Mouse (Mus musculus) macrophage (primary cell): ENCODE measurements around the gene Apom. TPM values are rescaled to one million over a fixed set of nuclear protein-coding genes. Genes with fewer than 3 reads are reported as not detected.

Experiments
- H3K27ac ChIP-seq: fragments of 350-480 bp; formaldehyde crosslinking; 2 replicates; pipeline ENCODE4 v1.9.0; 2021
- H3K36me3 ChIP-seq: fragments of 350-480 bp; formaldehyde crosslinking; 2 replicates; pipeline ENCODE4 v1.9.0; 2021; ENCODE audit errors: inconsistent target
- H3K4me3 ChIP-seq: fragments of 350-480 bp; formaldehyde crosslinking; 2 replicates; pipeline ENCODE4 v1.9.0; 2021; ENCODE audit errors: inconsistent target
- H3K79me2 ChIP-seq: fragments of 350-480 bp; formaldehyde crosslinking; 2 replicates; pipeline ENCODE4 v1.9.0; 2021; ENCODE audit errors: inconsistent target
- WGBS: methylation state at CpG from one replicate; pipeline ENCODE4 v1.1.7; 2026; ENCODE audit warnings: inconsistent platforms; ENCODE audit not compliant: missing documents; 5-methylcytosine and 5-hydroxymethylcytosine counted together
- polyA plus RNA-seq: library from polyadenylated mRNA; stranded (reverse); fragments of 250-400 nt; gene quantifications from 3 replicates; pipeline ENCODE4 v1.2.4, GENCODE M21; 2018; ENCODE audit warnings: inconsistent platforms

Apom gene
- polyA plus RNA-seq, 1 experiment from 2014 or later: not detected

GRCm38 (mm10) chr17:35153077-35153476 is 21.2 kb upstream of the Apom start:
- peaks cover 88% of the 10 kb centered on the region for H3K36me3 ChIP-seq
- no peak overlapping the region for H3K27ac ChIP-seq
- WGBS: 93% methylated on average over 9 of the region's 9 CpGs
- H3K4me3 ChIP-seq: no peak overlapping the region
- H3K79me2 ChIP-seq: peaks cover 44% of the 10 kb centered on the region

- H3K4me3 ChIP-seq: no peak overlapping the region
- H3K27ac ChIP-seq: no peak overlapping the region
- H3K36me3 ChIP-seq: peaks cover 83% of the 10 kb centered on the region
- peaks cover 34% of the 10 kb centered on the region for H3K79me2 ChIP-seq
- WGBS: 98% methylated on average over 4 of the region's 4 CpGs
Measured at GRCm38 (mm10) chr17:35152121-35152520, 20.3 kb upstream of the Apom start.

- Histone ChIP-seq H3K4me3 (no peak overlapping the region), H3K36me3 (peaks cover 81% of the 10 kb centered on the region), H3K27ac (no peak overlapping the region), H3K79me2 (no peaks in the 10 kb centered on the region; the same call in 1 of the 2 replicates)
- 76% methylated on average over 5 of the region's 5 CpGs for WGBS
Measured at GRCm38 (mm10) chr17:35147922-35148639, 16.2 kb upstream of the Apom start.

DNA sequence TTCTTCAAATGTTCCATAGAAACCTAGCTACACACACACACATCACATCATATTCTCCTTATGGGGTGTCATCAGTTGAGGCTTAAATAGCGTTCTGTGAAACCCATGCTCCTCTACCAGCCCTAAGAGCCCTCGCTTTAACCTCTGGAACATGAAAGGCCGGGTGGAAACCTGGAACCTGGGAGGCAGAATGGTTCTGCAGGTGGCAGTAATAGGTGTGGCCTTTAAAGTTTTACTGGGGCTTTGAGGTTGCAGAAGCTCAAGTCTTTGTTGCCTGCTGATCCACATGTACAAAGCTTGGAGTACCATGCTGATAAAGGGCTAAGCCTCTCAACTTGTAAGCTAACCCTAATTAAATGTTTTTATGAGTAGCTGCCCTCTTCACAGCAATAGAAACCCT is 15.5 kb upstream of the Apom start:
- 89% methylated on average over 2 of the region's 3 CpGs for WGBS
- Histone ChIP-seq H3K36me3 (peaks cover 81% of the 10 kb centered on the region), H3K27ac (no peak overlapping the region), H3K79me2 (no peaks in the 10 kb centered on the region; the same call in 1 of the 2 replicates), H3K4me3 (no peak overlapping the region)

GRCm38 (mm10) chr17:35146139-35146538 is 14.3 kb upstream of the Apom start:
- Histone ChIP-seq H3K36me3 (peaks cover 88% of the 10 kb centered on the region), H3K79me2 (peaks cover 5% of the 10 kb centered on the region; the same call in 1 of the 2 replicates), H3K4me3 (no peak overlapping the region), H3K27ac (no peak overlapping the region)
- 95% methylated on average over 5 of the region's 5 CpGs for WGBS

DNA sequence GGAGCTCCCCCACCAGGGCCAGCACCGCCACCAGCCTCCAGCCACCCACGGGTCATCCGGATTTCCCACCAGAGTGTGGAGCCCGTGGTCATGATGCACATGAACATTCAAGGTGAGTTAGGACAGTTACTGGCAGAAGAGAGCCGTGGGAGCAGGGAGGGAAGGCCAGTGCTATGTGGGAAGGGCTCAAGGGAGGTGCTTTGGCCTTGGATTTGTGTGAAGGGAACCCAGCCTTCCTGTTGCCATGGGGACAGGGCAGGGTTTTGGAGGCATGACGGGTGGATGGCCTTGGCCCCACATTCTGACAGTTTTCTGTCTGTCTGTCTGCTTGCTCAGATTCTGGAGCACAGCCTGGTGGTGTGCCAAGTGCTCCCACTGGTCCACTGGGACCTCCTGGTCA is 10.1 kb upstream of the Apom start:
- 94% methylated on average over 6 of the region's 6 CpGs for WGBS
- Histone ChIP-seq H3K79me2 (peaks cover 46% of the 10 kb centered on the region), H3K4me3 (no peak overlapping the region), H3K36me3 (peaks cover 86% of the 10 kb centered on the region), H3K27ac (no peak overlapping the region)

DNA sequence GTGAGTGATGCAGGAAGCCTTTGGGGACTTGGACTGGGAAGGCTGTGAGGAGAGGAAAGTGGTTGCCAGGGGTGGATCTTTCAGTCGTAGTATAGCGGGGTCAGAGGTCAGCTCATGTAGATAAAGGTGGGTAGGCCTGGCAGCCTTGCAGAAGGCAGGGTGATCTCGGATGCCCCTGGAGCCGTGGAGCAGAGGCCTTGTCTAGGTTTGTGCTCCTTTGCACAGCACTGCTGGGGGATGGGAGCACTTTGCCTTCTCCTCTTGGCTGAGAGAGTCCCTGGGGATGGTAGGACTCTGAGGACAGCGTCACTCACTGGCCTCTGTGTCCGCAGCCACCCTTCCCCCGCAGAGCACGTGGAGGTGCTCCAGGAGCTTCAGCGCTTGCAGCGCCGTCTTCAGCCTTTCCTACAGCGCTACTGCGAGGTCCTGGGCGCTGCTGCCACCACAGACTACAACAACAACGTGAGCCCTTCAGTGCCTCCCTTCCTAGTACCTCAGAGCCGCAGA is 8.7 kb upstream of the Apom start:
- Histone ChIP-seq H3K4me3 (no peak overlapping the region), H3K79me2 (peaks cover 60% of the 10 kb centered on the region), H3K36me3 (peaks cover 72% of the 10 kb centered on the region), H3K27ac (no peak overlapping the region)
- WGBS: 96% methylated on average over 15 of the region's 16 CpGs

- peaks cover 62% of the 10 kb centered on the region for H3K79me2 ChIP-seq
- H3K36me3 ChIP-seq: peaks cover 60% of the 10 kb centered on the region
- H3K27ac ChIP-seq: no peak overlapping the region
- H3K4me3 ChIP-seq: no peak overlapping the region
- WGBS: 91% methylated on average over 3 of the region's 3 CpGs
Measured at GRCm38 (mm10) chr17:35139269-35139668, 7.4 kb upstream of the Apom start.

DNA sequence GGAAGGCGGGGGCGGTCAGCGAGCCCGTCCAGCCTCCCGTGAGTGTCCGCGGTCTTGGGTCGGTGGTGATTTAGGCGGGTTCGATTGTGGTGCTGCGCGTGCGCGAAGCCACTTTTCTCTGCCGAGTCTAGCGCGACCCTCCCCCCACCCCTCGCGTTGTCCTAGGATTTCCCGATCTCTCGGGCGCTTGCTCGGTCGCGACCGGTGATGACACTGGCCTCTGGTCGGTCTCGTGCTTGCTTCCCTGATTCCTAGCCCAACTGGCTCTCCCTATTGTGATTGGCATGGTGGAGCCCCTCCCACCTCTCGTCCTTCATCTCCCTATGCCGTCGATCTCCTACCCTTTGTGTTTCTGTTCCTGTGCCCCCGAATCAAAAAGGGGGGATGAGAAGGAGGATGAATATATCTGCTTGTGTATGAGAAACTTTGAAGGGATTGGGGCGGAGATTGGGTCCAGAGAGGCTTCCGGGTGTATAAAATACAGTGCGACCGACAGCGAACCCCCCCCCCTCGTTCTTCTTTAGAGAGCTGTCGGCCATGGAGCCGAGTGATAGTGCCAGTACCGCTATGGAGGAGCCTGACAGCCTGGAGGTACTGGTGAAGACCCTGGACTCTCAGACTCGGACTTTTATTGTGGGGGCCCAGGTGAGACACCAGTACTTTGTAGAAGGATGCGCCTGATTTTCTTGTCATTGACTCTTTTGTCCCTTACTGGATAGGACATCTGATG is 3.9 kb upstream of the Apom start:
- H3K27ac ChIP-seq: peak overlapping the region; percentile 88
- peaks cover 26% of the 10 kb centered on the region for H3K36me3 ChIP-seq
- under 1% methylated on average over 38 of the region's 43 CpGs for WGBS
- peaks cover 53% of the 10 kb centered on the region for H3K79me2 ChIP-seq
- peak overlapping the region; percentile 88 for H3K4me3 ChIP-seq

DNA sequence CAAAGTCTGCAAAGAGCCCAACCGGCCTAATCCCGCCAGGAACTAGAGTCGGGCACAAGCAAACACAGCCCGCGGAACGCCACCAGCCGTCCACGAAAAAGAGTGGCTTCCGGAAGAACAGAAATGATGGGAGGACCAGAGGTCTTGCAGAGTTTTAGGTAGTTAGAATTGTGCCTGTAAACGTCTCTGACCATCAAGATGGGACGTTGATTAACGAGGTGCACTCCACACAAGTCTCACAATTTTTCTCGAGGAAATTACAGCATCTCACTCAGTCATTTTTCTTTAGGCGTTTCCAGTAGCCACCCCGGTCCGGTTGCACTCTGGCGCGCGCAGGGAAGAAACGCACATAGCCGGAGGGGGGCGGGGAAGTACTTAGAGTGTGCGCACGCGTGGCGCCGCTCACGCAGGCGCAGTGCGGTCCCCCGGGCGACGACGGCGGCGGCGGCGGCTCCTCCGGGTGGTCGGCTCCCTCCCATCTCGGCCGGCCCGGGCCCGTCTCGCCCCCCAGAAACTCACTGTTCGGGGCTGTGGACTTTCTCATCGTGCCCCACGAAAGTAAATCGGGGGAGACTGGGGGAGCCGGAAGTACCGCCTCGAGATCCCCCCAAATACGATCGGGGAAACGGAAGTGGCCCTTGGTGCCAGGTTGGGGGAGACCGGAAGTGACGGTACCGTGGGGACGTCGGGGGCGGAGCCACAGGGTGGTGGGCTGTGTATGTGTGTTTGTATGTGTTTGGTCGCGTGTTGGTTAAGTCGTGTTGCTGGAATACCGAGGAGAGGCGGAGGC is 3.1 kb upstream of the Apom start, which contains the start of gene Bag6:
Bag6 (plus strand) TSS at position 378 of the 790 bp plus-strand sequence.
- peaks cover 48% of the 10 kb centered on the region for H3K79me2 ChIP-seq
- WGBS: under 1% methylated on average over 63 of the region's 66 CpGs
- peaks cover 22% of the 10 kb centered on the region for H3K36me3 ChIP-seq
- H3K27ac ChIP-seq: peak within 1 kb of the TSS; percentile 88
- peak within 1 kb of the TSS; percentile 88 for H3K4me3 ChIP-seq

- 82% methylated on average over 6 of the region's 7 CpGs for WGBS
- Histone ChIP-seq H3K4me3 (no peak overlapping the region), H3K36me3 (peaks cover 13% of the 10 kb centered on the region; the same call in 1 of the 2 replicates), H3K27ac (no peak overlapping the region), H3K79me2 (peaks cover 48% of the 10 kb centered on the region)
Measured at GRCm38 (mm10) chr17:35133517-35133916, 1.7 kb upstream of the Apom start.

DNA sequence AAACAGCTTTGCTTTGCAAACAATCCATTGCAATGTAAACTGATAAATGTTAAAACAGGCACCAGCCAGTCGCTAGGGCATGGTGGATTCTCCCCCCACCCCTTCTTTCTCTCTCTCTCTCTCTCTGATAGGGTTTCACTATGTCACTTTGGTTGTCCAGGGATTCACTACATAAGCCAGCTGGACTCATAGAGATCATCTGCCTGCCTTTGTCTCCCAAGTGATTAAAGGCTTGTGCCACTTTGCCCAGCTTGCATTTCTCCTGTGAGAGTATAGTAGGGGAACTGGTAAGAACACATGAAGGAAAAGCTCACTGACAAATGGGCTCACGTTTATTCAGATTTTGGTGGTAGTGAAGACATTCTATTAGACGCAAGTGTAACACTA is 317 bp upstream of the Apom start:
- WGBS: 93% methylated on average over 3 of the region's 3 CpGs
- H3K79me2 ChIP-seq: peaks cover 48% of the 10 kb centered on the region
- peaks cover 16% of the 10 kb centered on the region; the same call in 1 of the 2 replicates for H3K36me3 ChIP-seq
- no peak overlapping the region for H3K27ac ChIP-seq
- no peak overlapping the region for H3K4me3 ChIP-seq

DNA sequence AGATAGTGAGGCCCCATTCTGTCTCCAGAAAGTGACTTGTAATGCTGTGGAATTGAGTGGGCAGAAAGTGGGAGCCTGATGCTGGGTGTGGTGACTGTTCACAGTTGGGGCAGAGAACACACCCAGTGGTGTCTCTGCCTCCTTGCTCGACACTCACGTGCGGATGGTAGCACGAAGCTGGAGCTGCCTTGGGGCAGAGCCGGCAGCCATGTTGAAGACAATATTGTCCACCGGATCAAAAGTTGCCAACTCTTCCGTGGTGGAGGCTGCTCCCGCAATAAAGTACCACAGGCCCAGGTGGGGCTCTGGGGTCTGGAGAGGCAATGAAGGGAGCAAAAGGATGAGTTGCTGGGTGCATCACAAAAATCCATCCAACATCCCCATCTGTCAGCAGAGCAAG is 812 bp downstream of the Apom start:
- H3K36me3 ChIP-seq: peaks cover 16% of the 10 kb centered on the region; the same call in 1 of the 2 replicates
- 87% methylated on average over 8 of the region's 8 CpGs for WGBS
- no peak overlapping the region for H3K4me3 ChIP-seq

DNA sequence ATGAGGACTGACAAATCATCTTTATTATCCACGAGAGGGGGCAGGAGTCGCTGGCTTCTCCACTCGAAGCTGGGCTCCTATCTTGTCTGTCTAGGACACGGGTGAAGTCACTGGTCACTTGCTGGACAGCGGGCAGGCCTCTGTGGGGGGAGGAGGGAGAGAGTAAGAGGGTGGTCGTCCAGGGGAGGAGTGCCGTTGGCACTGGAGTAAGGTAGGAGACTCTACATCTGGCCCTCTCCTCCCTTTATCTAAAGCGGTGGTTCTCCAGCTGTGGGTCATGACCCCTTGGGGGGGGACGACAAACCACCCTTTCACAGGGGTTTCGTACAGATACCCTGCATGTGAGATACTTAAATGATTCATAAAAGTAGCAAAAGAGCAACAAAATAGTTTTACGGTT is 2.9 kb downstream of the Apom start:
- Histone ChIP-seq H3K79me2 (peaks cover 40% of the 10 kb centered on the region), H3K36me3 (peaks cover 21% of the 10 kb centered on the region; the same call in 1 of the 2 replicates), H3K4me3 (no peak overlapping the region), H3K27ac (no peak overlapping the region)
- WGBS: 90% methylated on average over 11 of the region's 11 CpGs

More for the DNA sequence above, 812 bp downstream of the Apom start:
- peaks cover 41% of the 10 kb centered on the region for H3K79me2 ChIP-seq
- no peak overlapping the region for H3K27ac ChIP-seq
